Mouse (Mus musculus) layer of hippocampus, postnatal 10 days (tissue): Measurements from ENCODE around the gene Thrb. TPM values are rescaled to one million over a fixed set of nuclear protein-coding genes. Genes with fewer than 3 reads are reported as not detected.

Experiments used
- DNase-seq, 2 experiments: peaks; one replicate each; pipeline ENCODE4 v3.0.0; 2021; ENCODE audit warnings: low spot score in 2 of 2
- total RNA-seq, 2 experiments: library from RNA; stranded (reverse); gene quantifications; 2 replicates each; pipeline ENCODE4 v1.2.3; 2021

The Thrb gene
- total RNA-seq, 2 experiments from 2014 or later = 33.2 to 34.1 TPM

GRCm38 (mm10) chr14:18021726-18022125 lies 361.7 kb downstream of the Thrb start:
- no peak for DNase-seq

GRCm38 (mm10) chr14:18022351-18022750 lies 362.3 kb downstream of the Thrb start:
- no peak for DNase-seq

GRCm38 (mm10) chr14:18027867-18028266 lies 367.8 kb downstream of the Thrb start:
- DNase-seq = no peak

GRCm38 (mm10) chr14:18029181-18029932 lies 369.3 kb downstream of the Thrb start:
- DNase-seq = no peak

- no peak for DNase-seq
Observed at GRCm38 (mm10) chr14:18031941-18032340, 371.9 kb downstream of the Thrb start.

GRCm38 (mm10) chr14:18036573-18036972 lies 376.5 kb downstream of the Thrb start:
- no peak for DNase-seq

GRCm38 (mm10) chr14:18062082-18062772 lies 402.2 kb downstream of the Thrb start:
- peak; percentile 25 to 28 for DNase-seq
